Mouse (Mus musculus): Measurements from ENCODE around the gene Psen2.

Gene Psen2

DNA sequence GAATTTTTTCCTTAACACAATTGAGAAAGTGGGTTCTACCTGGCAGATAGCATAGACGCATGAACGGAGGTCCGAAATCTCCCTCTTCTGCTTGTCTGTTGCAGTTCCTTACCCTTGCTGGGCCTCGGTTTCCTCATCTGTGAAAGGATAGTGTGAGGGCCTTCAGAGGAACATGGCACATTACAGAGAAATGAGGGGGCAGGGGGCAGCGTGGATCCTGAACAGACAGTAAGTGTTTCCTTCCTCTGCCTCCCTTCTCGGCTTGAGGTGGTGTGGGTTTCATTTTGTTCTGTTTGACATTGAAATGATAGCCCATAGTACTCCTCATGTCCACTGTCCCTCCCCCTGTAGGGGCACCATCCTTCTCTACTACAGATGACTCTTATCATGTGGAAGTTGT, 5.8 kb downstream of the Psen2 start:
- ChIA-PET POLR2A (interaction anchor here in 1 of 4 experiments (1.3 kb wide), 1 partner anchor 60 kb away, joined by 3 read pairs; no protein-coding TSS in a partner anchor), CTCF (no interaction called here)

GRCm38 (mm10) chr1:180256866-180257265, 6.4 kb downstream of the Psen2 start:
- POLR2A ChIA-PET, result interaction anchor here in 2 of 4 experiments (0.7 to 2.1 kb wide), 8 partner anchors 21 to 166 kb away, joined by 3 to 7 read pairs (median 4); no protein-coding TSS in a partner anchor
- CTCF ChIA-PET, result no interaction called here

DNA sequence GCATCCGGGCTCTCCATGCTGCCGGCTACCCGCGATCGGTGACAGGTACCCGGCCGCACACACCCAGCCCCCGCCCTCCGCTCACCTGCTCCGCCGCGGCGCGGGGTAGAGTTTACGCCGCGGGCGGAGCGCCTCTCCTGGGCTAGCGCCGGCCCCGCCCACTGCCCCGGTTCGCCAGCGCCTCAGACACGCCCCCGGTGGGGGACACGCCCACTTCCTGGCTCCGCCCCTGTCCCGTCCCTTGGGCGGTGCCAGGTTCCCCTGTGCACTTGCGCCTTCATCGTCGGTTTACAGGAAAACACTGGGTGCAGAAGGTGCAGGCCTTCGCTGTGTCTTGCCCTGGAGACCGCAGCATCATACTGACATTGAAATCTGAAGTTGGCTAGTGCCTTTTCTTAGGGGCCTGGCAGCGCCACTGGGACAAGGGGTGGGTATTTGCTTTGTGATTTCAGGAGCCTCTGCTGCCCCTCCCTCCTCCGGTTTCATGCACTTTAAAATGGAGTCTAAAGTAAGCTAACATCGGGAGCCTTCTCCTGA, 7.0 kb downstream of the Psen2 start:
- CTCF ChIA-PET, result interaction anchor here in 2 of 4 experiments (1.0 to 1.2 kb wide), 4 partner anchors 7 to 230 kb away, joined by 3 to 5 read pairs (median 3); partner anchors contain the start of gene Psen2 (in 1 of the 2)
- POLR2A ChIA-PET, result interaction anchor here in 2 of 4 experiments (0.6 to 2.1 kb wide), 13 partner anchors 10 to 173 kb away, joined by 3 to 7 read pairs (median 4); no protein-coding TSS in a partner anchor

DNA sequence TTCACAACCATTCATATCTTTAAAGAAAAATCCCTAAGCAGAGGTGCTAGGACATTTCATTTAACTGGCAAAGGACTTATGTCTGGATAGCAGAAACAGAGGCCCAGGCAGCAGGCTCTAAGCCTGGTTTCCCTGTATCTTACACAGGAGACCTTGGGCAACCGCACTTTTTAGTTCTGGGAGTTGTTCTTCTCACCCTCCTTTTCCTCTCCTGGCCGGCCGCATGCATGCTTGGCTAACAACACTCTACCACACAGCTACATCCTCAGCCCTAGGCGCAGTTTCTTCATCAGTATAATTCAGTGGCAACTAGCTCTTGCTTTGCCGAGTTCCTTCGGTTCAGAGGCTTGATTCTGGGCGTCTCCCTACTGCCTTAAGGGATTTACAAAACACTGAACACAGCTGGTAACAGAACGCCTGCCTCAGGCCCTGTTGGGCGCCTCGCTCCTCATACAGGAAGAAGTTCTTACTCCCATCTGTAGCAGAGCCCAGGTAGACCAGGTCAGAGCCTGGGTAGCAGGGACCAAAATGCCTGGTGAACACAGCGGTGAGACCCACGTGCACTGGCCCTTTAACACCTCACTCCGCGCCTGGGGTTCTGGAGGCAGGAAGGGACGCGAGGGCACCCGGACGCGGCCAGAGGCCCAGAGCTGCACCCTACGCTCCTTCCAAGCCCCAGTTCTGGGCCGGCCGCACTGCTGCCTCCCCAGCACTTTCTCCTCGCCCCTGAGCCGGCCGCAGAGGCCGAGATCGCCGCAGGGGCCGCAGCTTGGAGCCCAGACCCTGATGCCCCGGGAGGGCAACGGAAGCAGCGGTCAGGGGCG, 7.7 kb downstream of the Psen2 start:
- POLR2A ChIA-PET, result interaction anchor here in 3 of 4 experiments (0.6 to 2.1 kb wide), 11 partner anchors 9 to 490 kb away, joined by 3 to 7 read pairs (median 4); no protein-coding TSS in a partner anchor
- CTCF ChIA-PET, result interaction anchor here in 3 of 4 experiments (1.0 to 1.2 kb wide), 5 partner anchors 8 to 230 kb away, joined by 3 to 5 read pairs (median 3); partner anchors contain the start of gene Psen2 (in 1 of the 3)

- ChIA-PET POLR2A (no interaction called here), CTCF (interaction anchor here in 1 of 4 experiments (0.6 kb wide), 1 partner anchor 634 kb away, joined by 5 read pairs; no protein-coding TSS in a partner anchor)
Observed at GRCm38 (mm10) chr1:180254316-180254715, 8.9 kb downstream of the Psen2 start.

DNA sequence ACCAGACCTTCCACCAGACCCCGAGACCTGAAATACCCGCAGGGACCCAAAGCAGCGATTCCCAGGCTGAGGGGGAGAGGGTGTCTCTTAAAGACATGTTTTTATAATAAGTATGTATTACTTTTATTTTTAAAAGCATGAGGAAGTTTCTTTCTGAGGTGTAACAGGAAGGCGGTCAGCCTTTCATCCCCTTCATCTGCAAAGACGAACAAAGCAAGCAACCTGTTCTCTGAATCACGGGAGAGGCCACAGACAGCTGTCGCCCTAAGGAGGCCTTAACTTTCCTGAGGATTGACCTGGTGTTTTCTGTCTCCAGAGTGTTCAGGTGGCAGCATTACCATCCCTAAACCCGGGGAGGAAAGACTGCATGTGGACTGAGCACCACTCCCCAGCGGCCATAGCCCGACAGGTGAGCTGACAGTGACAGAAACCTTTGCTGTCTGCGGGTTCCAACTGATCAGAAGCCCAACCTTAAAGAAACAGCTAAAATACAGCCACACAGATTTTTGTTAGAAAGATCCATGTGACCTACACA, 10.5 kb downstream of the Psen2 start:
- POLR2A ChIA-PET, result interaction anchor here in 2 of 4 experiments (0.7 to 2.1 kb wide), 4 partner anchors 23 to 652 kb away, joined by 3 to 4 read pairs (median 4); no protein-coding TSS in a partner anchor
- CTCF ChIA-PET, result interaction anchor here in 3 of 4 experiments (0.6 to 1.6 kb wide), 4 partner anchors 16 to 1667 kb away, joined by 3 to 5 read pairs (median 4); no protein-coding TSS in a partner anchor

- ChIA-PET POLR2A (interaction anchor here in 3 of 4 experiments (0.6 to 2.1 kb wide), 15 partner anchors 11 to 390 kb away, joined by 3 to 7 read pairs (median 3); partner anchors contain the start of genes Lin9 (in 1 of the 3) and Parp1 (in 1 of the 3)), CTCF (interaction anchor here in 2 of 4 experiments (0.9 to 1.5 kb wide), 4 partner anchors 21 to 156 kb away, joined by 3 to 5 read pairs (median 4); no protein-coding TSS in a partner anchor)
Observed at GRCm38 (mm10) chr1:180251176-180252048, 11.8 kb downstream of the Psen2 start.

DNA sequence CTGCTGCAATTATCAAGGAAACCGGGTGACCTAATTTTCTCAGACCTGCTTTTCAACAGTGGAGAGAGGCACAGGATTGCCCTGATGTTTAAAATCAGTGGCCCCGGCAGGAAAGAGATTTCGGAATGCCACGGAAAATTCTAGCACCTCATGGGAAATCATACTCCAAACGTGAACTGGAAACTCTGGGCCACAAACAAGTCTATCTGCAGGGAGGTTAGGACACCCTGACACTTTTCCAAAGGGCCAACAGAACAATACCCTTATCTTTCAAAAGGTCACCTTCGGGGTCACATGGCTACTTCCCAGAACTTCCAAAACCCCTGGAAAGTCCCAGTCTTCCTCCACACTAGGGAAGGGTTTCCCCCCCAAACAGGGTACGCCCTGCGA, 12.8 kb downstream of the Psen2 start:
- ChIA-PET POLR2A (interaction anchor here in 3 of 4 experiments (0.7 to 2.1 kb wide), 16 partner anchors 10 to 391 kb away, joined by 3 to 7 read pairs (median 4); partner anchors contain the start of gene Lin9 (in 1 of the 3)), CTCF (interaction anchor here in 2 of 4 experiments (0.7 to 1.2 kb wide), 4 partner anchors 19 to 322 kb away, joined by 3 read pairs; no protein-coding TSS in a partner anchor)

GRCm38 (mm10) chr1:180249666-180250440, 13.4 kb downstream of the Psen2 start:
- ChIA-PET POLR2A (interaction anchor here in 3 of 4 experiments (0.6 to 2.1 kb wide), 19 partner anchors 9 to 528 kb away, joined by 3 to 7 read pairs (median 3); partner anchors contain the start of gene Lin9 (in 1 of the 3)), CTCF (interaction anchor here in 2 of 4 experiments (0.7 to 1.2 kb wide), 3 partner anchors 18 to 321 kb away, joined by 3 read pairs; no protein-coding TSS in a partner anchor)

DNA sequence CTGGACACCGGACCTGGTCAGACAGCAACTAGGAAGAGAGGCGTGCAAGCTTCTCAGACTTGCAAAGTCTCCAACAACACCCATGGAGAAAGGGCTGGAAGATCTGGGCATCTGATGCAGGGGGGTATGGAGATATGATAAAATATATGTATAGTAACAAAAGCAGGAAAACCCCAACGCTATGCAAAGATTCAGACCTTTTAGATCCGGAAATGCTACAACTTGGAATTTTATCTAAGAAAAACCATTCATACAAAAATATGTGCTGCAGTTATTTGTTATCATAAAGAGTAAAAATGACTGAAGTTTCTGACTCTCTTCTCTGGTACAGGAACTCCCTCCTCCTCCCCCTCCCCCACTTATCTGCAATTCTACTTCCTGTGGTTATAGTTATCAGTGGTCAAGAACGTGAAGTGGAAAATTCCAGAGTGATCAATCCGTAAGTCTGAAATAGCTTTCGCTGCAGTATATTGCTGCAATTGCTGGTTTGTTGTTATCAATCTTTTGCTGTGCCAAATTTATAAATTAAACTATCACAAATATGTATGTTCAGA, 14.6 kb downstream of the Psen2 start:
- CTCF ChIA-PET, result interaction anchor here in 1 of 4 experiments (0.6 kb wide), 1 partner anchor 14 kb away, joined by 8 read pairs; no protein-coding TSS in a partner anchor
- POLR2A ChIA-PET, result interaction anchor here in 2 of 4 experiments (1.0 to 1.7 kb wide), 5 partner anchors 9 to 139 kb away, joined by 3 to 6 read pairs (median 4); no protein-coding TSS in a partner anchor

DNA sequence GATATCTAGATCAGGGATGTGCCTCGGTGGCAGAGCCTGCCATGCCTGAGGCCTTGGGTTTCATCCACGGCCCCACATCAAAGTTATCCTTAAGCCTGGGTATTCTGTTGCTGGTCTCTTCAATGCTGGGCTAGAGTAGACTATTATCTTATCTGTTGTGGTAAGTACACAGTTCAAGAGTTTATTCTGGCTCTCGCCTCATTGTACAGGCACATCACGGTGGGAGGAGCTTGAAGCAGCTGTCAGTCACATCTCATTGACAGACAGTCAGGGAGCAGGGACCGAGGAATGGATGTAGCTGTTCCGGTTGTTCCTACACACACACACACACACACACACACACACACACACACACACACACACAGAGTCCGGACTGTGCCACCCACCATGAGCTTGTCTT, 15.3 kb downstream of the Psen2 start:
- CTCF ChIA-PET, result interaction anchor here in 2 of 4 experiments (0.6 to 1.1 kb wide), 2 partner anchors 13 to 159 kb away, joined by 3 to 8 read pairs; no protein-coding TSS in a partner anchor
- POLR2A ChIA-PET, result interaction anchor here in 2 of 4 experiments (1.0 to 1.1 kb wide), 2 partner anchors 37 to 139 kb away, joined by 3 to 4 read pairs; no protein-coding TSS in a partner anchor

DNA sequence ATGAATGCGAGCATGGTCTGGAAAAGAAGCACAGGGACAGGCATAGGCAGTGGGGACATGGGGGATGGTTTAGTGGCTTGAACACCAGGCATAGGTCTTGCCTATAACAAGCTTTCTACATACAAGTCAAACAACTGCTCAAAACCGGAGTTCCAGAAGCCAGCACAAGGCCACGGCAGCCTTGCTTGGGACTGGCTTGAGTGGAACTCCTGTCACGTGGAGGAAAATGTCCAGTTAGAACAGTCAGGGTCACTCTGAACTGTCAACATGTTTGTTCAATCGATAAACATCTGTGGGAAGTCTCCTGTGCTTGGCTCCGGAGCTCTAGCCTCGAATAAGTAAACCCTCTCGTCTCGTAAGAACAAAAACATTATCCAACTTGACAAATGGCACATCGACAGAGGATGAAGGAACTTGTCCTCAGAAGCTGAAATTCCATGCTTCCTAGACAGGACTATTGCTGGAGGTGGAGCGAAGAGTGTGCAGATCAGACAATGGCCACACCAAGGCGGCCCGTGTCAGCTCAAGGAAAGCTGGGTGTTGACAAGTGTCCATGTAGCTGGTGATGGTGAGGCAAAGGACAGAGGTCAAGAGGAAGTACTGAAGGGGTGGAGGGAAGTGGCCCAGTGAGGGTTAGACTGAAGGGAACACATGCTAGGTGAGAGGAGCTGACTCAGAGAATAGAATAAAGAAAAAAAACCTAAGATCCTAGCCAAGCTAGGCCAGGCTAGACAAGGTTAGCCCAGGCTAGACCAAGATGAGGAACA, 17.3 kb downstream of the Psen2 start:
- ChIA-PET POLR2A (interaction anchor here in 3 of 4 experiments (0.9 to 2.1 kb wide), 5 partner anchors 10 to 325 kb away, joined by 3 to 7 read pairs (median 3); no protein-coding TSS in a partner anchor), CTCF (interaction anchor here in 1 of 4 experiments (1.0 kb wide), 1 partner anchor 393 kb away, joined by 5 read pairs; no protein-coding TSS in a partner anchor)

GRCm38 (mm10) chr1:180231729-180232128, 31.5 kb downstream of the Psen2 start:
- ChIA-PET POLR2A (interaction anchor here in 2 of 4 experiments (0.6 to 2.3 kb wide), 3 partner anchors 7 to 55 kb away, joined by 3 to 7 read pairs (median 3); no protein-coding TSS in a partner anchor), CTCF (interaction anchor here in 2 of 4 experiments (0.7 to 1.4 kb wide), 6 partner anchors 12 to 387 kb away, joined by 3 to 4 read pairs (median 3); no protein-coding TSS in a partner anchor)

DNA sequence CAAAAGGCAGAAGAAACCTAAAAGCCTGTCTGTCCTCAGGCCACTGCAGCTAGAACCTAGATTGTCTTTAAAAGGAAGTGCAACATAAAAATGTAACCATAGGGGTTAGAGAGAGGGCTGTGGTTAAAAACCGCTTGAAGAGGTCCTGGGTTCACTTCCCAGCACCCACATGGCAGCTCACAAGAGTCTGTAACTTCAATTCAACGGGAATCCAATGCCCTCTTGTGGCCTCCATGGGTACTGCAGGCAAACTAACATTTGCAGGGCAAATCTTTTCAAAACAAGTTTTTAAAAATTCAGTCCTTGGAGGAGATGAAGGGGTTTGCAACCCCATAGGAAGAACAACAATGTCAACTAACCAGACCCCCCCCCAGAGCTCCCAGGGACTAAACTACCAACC, 32.7 kb downstream of the Psen2 start:
- ChIA-PET POLR2A (interaction anchor here in 3 of 4 experiments (0.7 to 2.3 kb wide), 7 partner anchors 9 to 223 kb away, joined by 3 to 7 read pairs (median 4); no protein-coding TSS in a partner anchor), CTCF (interaction anchor here (0.6 to 1.9 kb wide), 31 partner anchors 9 to 1206 kb away, joined by 3 to 13 read pairs (median 3); partner anchors contain the start of gene Smyd3 (in 1 of the 4))

GRCm38 (mm10) chr1:180229906-180230305, 33.3 kb downstream of the Psen2 start:
- ChIA-PET CTCF (interaction anchor here (0.6 to 1.9 kb wide), 22 partner anchors 8 to 712 kb away, joined by 3 to 13 read pairs (median 4); partner anchors contain the start of gene Smyd3 (in 1 of the 4)), POLR2A (interaction anchor here in 3 of 4 experiments (0.5 to 2.3 kb wide), 6 partner anchors 16 to 722 kb away, joined by 3 to 7 read pairs (median 4); no protein-coding TSS in a partner anchor)

Data from embryonic stem cell, embryonic (primary cell).